Mouse (Mus musculus): ENCODE measurements at regions not wholly inside any gene's neighbourhood (a gene's known extent, or its start where the extent isn't known, plus 50 kb on each side); places are given as distances from the start of the nearest gene placed in this dataset.

- no peak overlapping the region for H3K27ac ChIP-seq (ENCODE audit: low read depth, low read length)
- DNase-seq (ENCODE audit: low spot score), result no peak
- 87% methylated on average over 3 of the region's 3 CpGs for WGBS
Measured at GRCm38 (mm10) chr1:39096726-39097125, 96.8 kb upstream of the Npas2 start.

DNA sequence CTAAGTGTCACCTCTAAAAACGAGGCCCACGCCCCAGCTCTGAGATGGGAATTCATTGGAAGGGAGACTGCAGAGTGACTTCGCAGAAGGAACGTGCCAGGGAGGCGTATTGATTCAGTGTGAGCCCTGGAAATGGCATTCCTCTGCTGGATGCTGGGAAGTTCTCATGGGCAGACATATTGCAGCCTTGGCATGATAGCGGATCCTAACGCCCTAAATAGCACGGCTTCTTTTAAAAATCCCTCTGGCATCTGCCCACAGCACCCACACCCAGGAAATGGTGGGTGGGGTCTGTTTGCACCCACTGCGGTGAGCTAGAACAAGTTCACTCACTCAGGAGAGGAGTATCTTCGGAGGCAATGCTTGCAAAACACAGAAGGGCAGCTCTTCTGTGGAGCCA, 96.0 kb upstream of the Npas2 start:
- H3K4me3 ChIP-seq (ENCODE audit: low read depth, low read length), result no peak overlapping the region
- H3K9ac ChIP-seq (ENCODE audit: low read length), result no peak overlapping the region
- H3K27ac ChIP-seq (ENCODE audit: low read depth, low read length), result no peak overlapping the region
- 90% methylated on average over 10 of the region's 10 CpGs for WGBS
- H3K36me3 ChIP-seq (ENCODE audit: control insufficient read depth, insufficient read depth, low read length), result no peaks in the 10 kb centered on the region
- H3K9me3 ChIP-seq (replicated peaks; ENCODE audit: control insufficient read depth, low read length), result no peaks in the 10 kb centered on the region
- H3K4me2 ChIP-seq (ENCODE audit: low read length), result no peak overlapping the region
- no peaks in the 10 kb centered on the region for H3K27me3 ChIP-seq (replicated peaks; ENCODE audit: control insufficient read depth, insufficient read depth, low read length)
- H3K4me1 ChIP-seq (ENCODE audit: control insufficient read depth, insufficient read depth, low read length), result no peaks in the 10 kb centered on the region
- no peak for ATAC-seq
- DNase-seq (ENCODE audit: low spot score), result no peak

More at GRCm38 (mm10) chr1:39096726-39097125, 96.8 kb upstream of the Npas2 start:
- no peak overlapping the region for H3K9ac ChIP-seq (ENCODE audit: low read length)
- H3K36me3 ChIP-seq (ENCODE audit: control insufficient read depth, insufficient read depth, low read length), result no peaks in the 10 kb centered on the region
- H3K27me3 ChIP-seq (replicated peaks; ENCODE audit: control insufficient read depth, insufficient read depth, low read length), result no peaks in the 10 kb centered on the region
- H3K4me2 ChIP-seq (ENCODE audit: low read length), result no peak overlapping the region
- ATAC-seq, result no peak
- H3K4me3 ChIP-seq (ENCODE audit: low read depth, low read length), result no peak overlapping the region
- H3K9me3 ChIP-seq (replicated peaks; ENCODE audit: control insufficient read depth, low read length), result no peaks in the 10 kb centered on the region
- no peaks in the 10 kb centered on the region for H3K4me1 ChIP-seq (ENCODE audit: control insufficient read depth, insufficient read depth, low read length)

DNA sequence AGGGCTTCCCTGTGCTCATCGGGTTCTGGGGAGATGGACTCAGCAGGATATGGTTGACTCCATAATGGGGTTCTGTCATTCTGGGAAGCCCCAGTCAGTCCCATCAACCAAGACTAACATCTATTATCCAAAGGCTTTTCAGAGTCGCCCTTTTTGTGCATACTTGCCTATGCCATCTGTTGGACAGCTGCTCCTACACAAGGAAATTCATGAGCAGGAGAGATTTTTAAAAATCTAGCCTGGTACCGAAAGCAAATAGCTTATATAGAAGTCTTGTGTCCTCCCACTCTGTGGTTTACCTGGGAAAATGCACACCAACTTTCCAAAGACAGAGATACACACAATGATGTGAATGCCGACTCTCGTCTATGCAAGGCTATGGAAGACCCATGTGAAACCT, 95.4 kb upstream of the Npas2 start:
- ATAC-seq, result no peak
- DNase-seq (ENCODE audit: low spot score), result no peak
- no peak overlapping the region for H3K27ac ChIP-seq (ENCODE audit: low read depth, low read length)
- H3K4me3 ChIP-seq (ENCODE audit: low read depth, low read length), result no peak overlapping the region
- no peak overlapping the region for H3K9ac ChIP-seq (ENCODE audit: low read length)
- 86% methylated on average over 5 of the region's 5 CpGs for WGBS
- no peaks in the 10 kb centered on the region for H3K27me3 ChIP-seq (replicated peaks; ENCODE audit: control insufficient read depth, insufficient read depth, low read length)
- no peaks in the 10 kb centered on the region for H3K9me3 ChIP-seq (replicated peaks; ENCODE audit: control insufficient read depth, low read length)
- no peaks in the 10 kb centered on the region for H3K36me3 ChIP-seq (ENCODE audit: control insufficient read depth, insufficient read depth, low read length)
- H3K4me1 ChIP-seq (ENCODE audit: control insufficient read depth, insufficient read depth, low read length), result no peaks in the 10 kb centered on the region
- H3K4me2 ChIP-seq (ENCODE audit: low read length), result no peak overlapping the region

- Histone ChIP-seq H3K4me1 (ENCODE audit: control insufficient read depth, insufficient read depth, low read length) (no peaks in the 10 kb centered on the region), H3K27me3 (replicated peaks; ENCODE audit: control insufficient read depth, insufficient read depth, low read length) (no peaks in the 10 kb centered on the region), H3K9me3 (replicated peaks; ENCODE audit: control insufficient read depth, low read length) (no peaks in the 10 kb centered on the region), H3K4me2 (ENCODE audit: low read length) (no peak overlapping the region), H3K9ac (ENCODE audit: low read length) (no peak overlapping the region), H3K36me3 (ENCODE audit: control insufficient read depth, insufficient read depth, low read length) (no peaks in the 10 kb centered on the region), H3K4me3 (ENCODE audit: low read depth, low read length) (no peak overlapping the region), H3K27ac (ENCODE audit: low read depth, low read length) (no peak overlapping the region)
- DNase-seq (ENCODE audit: low spot score), result no peak
- 85% methylated on average over 7 of the region's 7 CpGs for WGBS
- no peak for ATAC-seq
Measured at GRCm38 (mm10) chr1:39099246-39099645, 94.3 kb upstream of the Npas2 start.

DNA sequence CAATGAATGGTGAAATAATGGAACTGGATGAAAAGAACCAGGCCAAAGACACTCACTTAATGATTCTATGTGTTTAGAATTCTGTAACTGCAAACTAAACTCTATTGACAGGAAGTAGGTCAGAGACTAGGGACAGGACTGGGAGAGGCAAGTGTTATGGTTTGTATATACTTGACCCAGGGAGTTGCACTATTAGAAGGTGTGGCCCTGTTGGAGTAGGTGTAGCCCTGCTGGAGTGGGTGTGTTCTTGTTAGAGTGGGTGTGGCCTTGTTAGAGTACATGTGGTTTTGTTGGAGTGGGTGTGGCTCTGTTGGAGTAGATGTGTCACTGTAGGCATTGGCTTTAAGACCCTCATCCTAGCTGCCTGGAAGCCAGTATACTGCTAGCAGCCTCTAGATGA, 93.0 kb upstream of the Npas2 start:
- Histone ChIP-seq H3K27me3 (replicated peaks; ENCODE audit: control insufficient read depth, insufficient read depth, low read length) (no peaks in the 10 kb centered on the region), H3K4me3 (ENCODE audit: low read depth, low read length) (no peak overlapping the region), H3K4me1 (ENCODE audit: control insufficient read depth, insufficient read depth, low read length) (no peaks in the 10 kb centered on the region), H3K36me3 (ENCODE audit: control insufficient read depth, insufficient read depth, low read length) (no peaks in the 10 kb centered on the region), H3K27ac (ENCODE audit: low read depth, low read length) (no peak overlapping the region), H3K9ac (ENCODE audit: low read length) (no peak overlapping the region), H3K9me3 (replicated peaks; ENCODE audit: control insufficient read depth, low read length) (no peaks in the 10 kb centered on the region), H3K4me2 (ENCODE audit: low read length) (no peak overlapping the region)
- no peak for DNase-seq (ENCODE audit: low spot score)
- no peak for ATAC-seq

DNA sequence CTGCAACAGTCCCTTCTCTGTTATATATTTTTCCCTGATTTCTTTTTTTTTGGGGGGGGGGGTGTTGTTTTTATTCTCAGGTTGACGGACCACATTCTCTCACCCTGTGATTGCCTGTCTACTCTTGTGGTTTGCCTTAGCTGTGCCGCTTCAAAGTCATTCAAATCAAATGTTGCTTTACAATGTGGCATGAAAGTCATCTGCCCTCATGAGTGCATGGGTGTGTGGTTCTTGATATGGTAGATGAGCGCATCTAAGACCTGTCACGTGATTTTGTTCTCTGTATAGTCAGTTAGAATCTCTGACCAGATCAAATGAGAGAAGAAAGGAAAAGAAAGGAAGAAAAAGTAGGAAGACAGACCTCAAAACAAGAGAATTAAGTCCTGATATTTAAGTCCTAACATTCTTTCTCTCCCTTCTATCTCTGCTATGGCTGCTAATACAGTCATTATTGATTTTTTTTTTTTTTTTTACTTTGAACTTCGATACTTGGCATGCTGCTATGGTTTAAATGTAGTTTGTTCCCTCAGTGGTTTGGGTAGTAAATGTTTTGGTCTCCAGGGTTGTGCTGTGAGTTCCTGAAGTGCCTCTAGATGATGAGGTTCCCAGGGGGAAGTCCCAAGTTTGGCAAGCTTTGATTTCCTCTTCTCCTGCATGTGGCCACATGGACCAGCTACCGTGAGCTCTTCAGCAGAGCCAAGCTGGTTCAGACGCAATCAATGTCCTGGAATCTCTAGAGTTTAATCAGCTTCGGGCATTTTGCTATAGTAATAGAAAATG, 91.2 kb upstream of the Npas2 start:
- Histone ChIP-seq H3K4me3 (ENCODE audit: low read depth, low read length) (no peak overlapping the region), H3K4me1 (ENCODE audit: control insufficient read depth, insufficient read depth, low read length) (no peaks in the 10 kb centered on the region), H3K36me3 (ENCODE audit: control insufficient read depth, insufficient read depth, low read length) (no peaks in the 10 kb centered on the region), H3K9me3 (replicated peaks; ENCODE audit: control insufficient read depth, low read length) (no peaks in the 10 kb centered on the region), H3K9ac (ENCODE audit: low read length) (no peak overlapping the region), H3K27ac (ENCODE audit: low read depth, low read length) (no peak overlapping the region), H3K27me3 (replicated peaks; ENCODE audit: control insufficient read depth, insufficient read depth, low read length) (no peaks in the 10 kb centered on the region), H3K4me2 (ENCODE audit: low read length) (no peak overlapping the region)
- 91% methylated on average over 8 of the region's 8 CpGs for WGBS
- DNase-seq (ENCODE audit: low spot score) (no peak), ATAC-seq (no peak)

GRCm38 (mm10) chr1:39102989-39103910, 90.3 kb upstream of the Npas2 start:
- no peaks in the 10 kb centered on the region for H3K27me3 ChIP-seq (replicated peaks; ENCODE audit: control insufficient read depth, insufficient read depth, low read length)
- H3K4me3 ChIP-seq (ENCODE audit: low read depth, low read length), result no peak overlapping the region
- WGBS, result 85% methylated on average over 14 of the region's 14 CpGs
- no peaks in the 10 kb centered on the region for H3K36me3 ChIP-seq (ENCODE audit: control insufficient read depth, insufficient read depth, low read length)
- H3K4me2 ChIP-seq (ENCODE audit: low read length), result no peak overlapping the region
- DNase-seq (ENCODE audit: low spot score) (no peak), ATAC-seq (no peak)
- no peaks in the 10 kb centered on the region for H3K9me3 ChIP-seq (replicated peaks; ENCODE audit: control insufficient read depth, low read length)
- H3K4me1 ChIP-seq (ENCODE audit: control insufficient read depth, insufficient read depth, low read length), result no peaks in the 10 kb centered on the region
- no peak overlapping the region for H3K9ac ChIP-seq (ENCODE audit: low read length)
- H3K27ac ChIP-seq (ENCODE audit: low read depth, low read length), result no peak overlapping the region

GRCm38 (mm10) chr1:39105546-39106371, 87.8 kb upstream of the Npas2 start:
- H3K4me1 ChIP-seq (ENCODE audit: control insufficient read depth, insufficient read depth, low read length), result no peaks in the 10 kb centered on the region
- no peak overlapping the region for H3K9ac ChIP-seq (ENCODE audit: low read length)
- H3K4me3 ChIP-seq (ENCODE audit: low read depth, low read length), result no peak overlapping the region
- H3K27ac ChIP-seq (ENCODE audit: low read depth, low read length), result no peak overlapping the region
- no peaks in the 10 kb centered on the region for H3K27me3 ChIP-seq (replicated peaks; ENCODE audit: control insufficient read depth, insufficient read depth, low read length)
- DNase-seq (ENCODE audit: low spot score) (no peak), ATAC-seq (no peak)
- H3K9me3 ChIP-seq (replicated peaks; ENCODE audit: control insufficient read depth, low read length), result no peaks in the 10 kb centered on the region
- H3K4me2 ChIP-seq (ENCODE audit: low read length), result no peak overlapping the region
- H3K36me3 ChIP-seq (ENCODE audit: control insufficient read depth, insufficient read depth, low read length), result no peaks in the 10 kb centered on the region
- 64% methylated on average over 17 of the region's 17 CpGs for WGBS
